Mouse (Mus musculus) retina, postnatal 1 day (tissue): ENCODE data around the gene Cacna1c.
A peak's percentile ranks its signal among the peaks of the same experiment; 100 is the strongest.
"Not testable (repeated sequence)": the region's sequence is repeated elsewhere in the genome, so short reads cannot be mapped to it uniquely, and the experiment has no call there.

Experiments
- DNase-seq: peaks from one replicate; pipeline ENCODE4 v3.0.0-alpha.2; 2012

Cacna1c gene

GRCm38 (mm10) chr6:119206006-119206405 lies 9.8 kb upstream of the Cacna1c start:
- not testable (repeated sequence) for DNase-seq

DNA sequence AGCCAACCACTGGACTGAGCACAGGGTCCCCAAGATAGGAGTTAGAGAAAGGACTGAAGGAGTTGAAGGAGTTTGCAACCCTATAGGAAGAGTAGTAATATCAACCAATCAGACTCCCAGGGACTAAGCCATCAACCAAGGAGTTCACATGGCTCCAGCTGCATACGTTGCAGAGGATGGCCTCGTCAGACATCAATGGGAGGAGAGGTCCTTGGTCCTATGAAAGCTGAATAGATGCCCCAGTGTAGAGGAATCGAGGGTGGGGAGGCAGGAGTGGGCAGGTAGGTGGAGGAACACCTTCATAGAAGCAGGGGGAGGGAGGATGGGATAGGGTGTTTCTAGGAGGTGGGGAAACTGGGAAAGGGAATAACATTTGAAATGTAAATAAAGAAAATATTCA lies 8.7 kb upstream of the Cacna1c start:
- DNase-seq, result no peak

GRCm38 (mm10) chr6:119204286-119204685 lies 8.1 kb upstream of the Cacna1c start:
- DNase-seq, result no peak

- no peak for DNase-seq
These were observed 5.4 kb upstream of the Cacna1c start for GRCm38 (mm10) chr6:119201575-119201974.

- no peak for DNase-seq
These were observed 4.1 kb upstream of the Cacna1c start for GRCm38 (mm10) chr6:119200362-119200761.

- no peak for DNase-seq
These were observed 3.2 kb upstream of the Cacna1c start for GRCm38 (mm10) chr6:119199274-119199879.

DNA sequence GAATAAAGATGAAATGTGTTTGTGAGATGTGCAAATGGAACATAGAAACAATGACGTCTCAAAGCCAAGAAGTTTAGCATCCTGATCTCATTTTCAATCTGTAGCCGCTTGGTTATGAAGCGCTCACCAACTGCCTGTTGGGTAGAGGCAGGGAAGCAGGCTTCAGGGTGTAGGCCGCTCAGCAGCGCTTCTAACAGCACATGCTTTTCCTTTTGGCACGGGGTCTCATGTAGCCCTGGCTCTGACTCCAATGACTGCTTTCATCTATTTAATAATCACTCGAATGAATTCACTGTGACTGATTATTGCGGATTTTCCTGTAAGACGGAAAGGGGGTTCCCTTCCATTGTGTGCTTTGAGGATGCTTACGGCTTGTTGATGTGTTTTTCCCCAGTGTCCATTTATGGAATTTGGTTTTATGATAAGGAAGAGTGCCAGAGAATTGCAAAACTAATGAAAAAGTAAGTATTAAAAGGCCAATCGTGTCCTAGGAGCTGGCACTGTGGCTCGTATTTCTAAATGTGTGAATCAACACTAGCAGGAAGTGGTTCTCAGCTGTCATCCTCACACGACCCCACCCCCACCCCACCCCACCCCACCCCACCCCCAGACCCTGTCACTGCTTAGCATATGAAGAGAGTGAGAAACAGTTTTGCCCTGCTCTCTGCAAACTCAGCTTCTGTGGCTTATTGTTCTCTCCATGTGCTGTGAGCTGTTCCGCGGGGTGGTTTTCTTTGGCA lies 2.5 kb upstream of the Cacna1c start:
- DNase-seq, result no peak

DNA sequence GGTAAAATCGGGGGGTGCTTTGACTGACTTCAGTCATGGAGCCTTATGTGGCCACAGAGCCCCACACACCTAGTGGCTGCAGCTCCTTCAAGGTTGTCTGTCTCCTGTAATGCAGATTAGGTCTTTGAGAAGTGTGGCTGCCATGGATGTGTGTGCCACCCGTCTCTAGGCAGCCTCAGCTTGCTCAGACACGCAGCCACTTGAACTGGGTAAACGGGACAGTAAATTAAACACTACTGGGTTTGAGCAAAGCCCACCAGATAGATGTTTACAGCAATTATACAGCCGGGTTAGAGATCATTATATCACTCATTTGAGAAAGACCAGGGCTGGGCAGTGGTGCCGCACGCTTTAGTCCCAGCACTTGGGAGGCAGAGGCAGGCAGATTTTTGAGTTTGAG lies 1.6 kb downstream of the Cacna1c start:
- no peak for DNase-seq

- no peak for DNase-seq
These were observed 2.1 kb downstream of the Cacna1c start for GRCm38 (mm10) chr6:119194161-119194560.

- no peak for DNase-seq
These were observed 2.6 kb downstream of the Cacna1c start for GRCm38 (mm10) chr6:119193571-119194154.

DNA sequence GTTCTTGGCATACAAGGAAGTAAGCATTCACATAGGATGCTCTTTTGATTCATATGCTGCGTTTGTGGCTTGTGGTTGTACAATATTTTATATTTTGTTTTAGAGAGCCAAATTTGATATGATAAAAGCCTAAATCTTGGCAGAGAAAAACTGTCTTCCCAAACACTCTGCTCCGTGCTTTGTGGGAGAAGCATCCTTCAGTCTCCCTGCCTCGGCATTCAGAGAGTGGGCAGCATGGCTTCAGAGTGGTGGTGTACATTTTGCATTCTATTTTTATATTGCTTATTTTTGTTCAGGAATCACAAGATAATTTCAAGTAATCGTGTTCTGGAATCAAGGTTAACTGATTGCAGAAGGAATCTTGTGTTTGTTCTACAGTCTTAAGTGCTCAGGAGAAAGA lies 4.7 kb downstream of the Cacna1c start:
- no peak for DNase-seq

DNA sequence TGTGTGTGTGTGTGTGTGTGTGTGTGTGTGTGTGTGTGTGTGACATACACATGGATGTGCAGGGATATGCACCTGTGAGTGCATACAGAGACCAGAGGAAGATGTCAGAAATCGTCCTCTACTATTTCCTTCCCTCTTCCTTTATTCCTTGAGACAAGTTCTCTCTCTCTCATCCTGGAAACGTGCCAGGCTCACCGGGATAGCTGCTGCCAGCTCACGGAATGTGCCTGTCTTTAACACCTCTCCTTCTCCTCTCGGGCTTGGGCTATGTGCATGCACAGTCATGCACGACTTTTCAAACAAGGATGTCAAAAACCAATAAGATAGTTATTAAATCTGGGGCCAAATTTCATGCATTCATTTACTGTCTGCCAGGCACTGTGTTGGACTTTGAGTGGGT lies 8.6 kb downstream of the Cacna1c start:
- no peak for DNase-seq

DNA sequence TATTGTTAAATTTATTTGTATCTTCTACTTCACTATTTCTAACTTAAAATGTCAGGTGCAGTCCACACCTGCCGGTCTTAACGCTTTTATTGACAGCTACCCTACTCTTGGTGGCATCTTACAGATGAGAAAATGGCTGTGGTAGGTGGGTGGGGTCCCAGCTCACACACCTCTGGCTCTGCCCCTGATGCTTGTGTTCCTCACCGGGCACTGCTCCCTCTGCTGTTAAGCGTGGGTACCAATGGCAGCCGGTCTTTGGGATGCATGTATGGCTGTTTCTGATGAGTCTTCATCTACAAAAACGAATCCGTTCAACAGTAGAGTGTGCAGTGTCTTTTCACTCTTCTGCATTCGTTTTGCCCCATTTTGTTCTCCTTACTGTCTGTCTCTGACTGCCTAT lies 9.6 kb downstream of the Cacna1c start:
- DNase-seq, result peak; percentile 27

DNA sequence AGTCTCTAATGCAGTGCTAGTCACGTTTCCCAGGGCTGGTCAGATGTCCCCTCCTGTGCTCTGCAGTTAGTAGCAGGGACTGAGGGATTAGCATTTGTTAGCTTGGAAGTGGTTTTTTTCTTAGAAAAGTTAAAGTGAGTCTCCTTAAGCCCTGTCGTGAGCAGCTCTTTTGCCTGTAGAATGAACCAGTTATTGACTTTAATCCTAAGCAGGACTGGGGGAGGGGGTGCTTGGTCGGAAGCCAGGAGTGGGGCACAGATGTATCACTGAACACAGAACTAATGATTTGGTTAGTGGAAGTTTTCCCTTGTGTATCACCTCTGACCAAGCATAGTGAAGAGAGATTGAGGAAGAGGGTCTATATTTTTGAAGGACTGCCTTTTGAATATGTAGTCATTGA lies 12.4 kb downstream of the Cacna1c start:
- no peak for DNase-seq

- DNase-seq, result no peak
These were observed 14.0 kb downstream of the Cacna1c start for GRCm38 (mm10) chr6:119182211-119182610.

GRCm38 (mm10) chr6:119180188-119180587 lies 16.0 kb downstream of the Cacna1c start:
- DNase-seq, result no peak

GRCm38 (mm10) chr6:119177101-119177500 lies 19.1 kb downstream of the Cacna1c start:
- DNase-seq, result no peak

DNA sequence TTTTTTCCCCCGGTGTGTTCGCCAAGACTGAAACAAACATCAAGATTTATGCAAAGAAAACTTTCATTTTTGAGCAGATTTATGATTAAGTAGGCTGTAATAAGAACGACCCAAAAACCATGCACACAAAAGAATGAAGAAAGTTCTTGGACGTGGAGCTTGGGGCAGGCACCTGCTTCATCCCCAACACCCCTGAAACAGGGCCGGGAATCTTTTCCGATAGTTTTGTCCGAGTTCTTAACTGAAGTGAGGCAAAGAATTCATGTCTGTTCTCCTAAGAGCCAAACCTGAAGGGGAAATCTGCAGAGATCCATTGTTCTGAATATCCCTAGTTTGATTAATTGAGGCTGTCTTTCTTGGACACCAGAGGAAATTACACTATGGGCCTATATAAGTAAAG lies 20.1 kb downstream of the Cacna1c start:
- DNase-seq, result no peak

GRCm38 (mm10) chr6:119175078-119175853 lies 21.0 kb downstream of the Cacna1c start, which contains the start of gene Dcp1b:
Gene Dcp1b, plus strand, starts transcription at chr6:119175253.
- peak; percentile 96 for DNase-seq

DNA sequence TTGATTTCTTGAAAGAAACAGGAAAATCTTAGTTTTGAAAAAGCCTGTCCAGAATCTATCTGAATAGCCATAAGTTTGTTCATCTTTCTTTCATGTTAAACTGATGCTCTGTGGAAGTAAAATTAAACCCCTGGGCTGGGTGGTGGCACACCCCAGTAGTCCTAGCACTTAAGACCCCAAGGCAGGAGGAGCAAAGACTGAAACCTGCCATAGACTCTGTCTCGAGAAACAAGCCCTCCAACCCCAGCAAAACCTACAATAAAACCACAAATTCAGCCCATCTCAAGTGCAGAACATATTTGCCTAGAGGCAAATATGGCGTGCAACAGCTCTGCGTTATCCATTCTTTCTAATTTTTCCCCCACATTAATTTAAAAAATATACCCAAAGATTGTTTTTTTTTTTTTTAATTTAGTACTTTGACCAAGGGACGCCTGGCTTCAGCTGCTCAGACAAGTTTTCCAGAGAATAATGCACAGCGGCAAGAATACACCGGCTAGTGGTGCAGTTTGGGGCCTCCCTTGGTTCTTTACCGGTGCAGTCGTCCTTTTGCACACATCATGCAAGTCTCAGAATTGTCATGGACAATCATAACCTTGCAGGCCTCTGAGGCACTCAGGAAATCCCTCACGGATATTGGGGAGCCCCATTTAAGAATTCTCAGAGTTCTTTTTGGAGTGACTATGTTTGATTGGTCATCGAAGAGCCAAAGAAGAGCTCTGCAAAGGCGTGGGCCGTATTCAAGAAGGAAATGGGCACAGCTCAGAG lies 21.7 kb downstream of the Cacna1c start:
- no peak for DNase-seq

DNA sequence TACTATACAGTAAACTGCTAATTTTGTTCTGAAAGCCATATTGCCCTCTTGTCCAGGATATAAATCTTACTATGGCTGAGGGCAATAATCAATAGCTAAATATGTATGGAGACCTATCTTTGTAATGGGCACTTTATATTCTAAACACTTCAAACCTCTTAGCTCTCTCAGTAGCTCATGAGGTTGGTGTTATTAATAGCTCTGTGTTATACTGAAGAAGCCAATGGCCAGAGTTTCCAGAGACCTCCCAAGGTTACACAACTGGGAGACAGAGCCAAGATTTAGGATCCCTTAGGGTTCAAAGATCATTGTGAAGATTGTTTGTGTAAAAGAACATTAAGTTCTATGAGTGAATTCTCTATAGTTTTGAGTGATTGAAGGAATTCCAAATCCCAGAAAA lies 30.5 kb downstream of the Cacna1c start:
- no peak for DNase-seq

GRCm38 (mm10) chr6:119145109-119145508 lies 51.1 kb downstream of the Cacna1c start:
- no peak for DNase-seq

DNA sequence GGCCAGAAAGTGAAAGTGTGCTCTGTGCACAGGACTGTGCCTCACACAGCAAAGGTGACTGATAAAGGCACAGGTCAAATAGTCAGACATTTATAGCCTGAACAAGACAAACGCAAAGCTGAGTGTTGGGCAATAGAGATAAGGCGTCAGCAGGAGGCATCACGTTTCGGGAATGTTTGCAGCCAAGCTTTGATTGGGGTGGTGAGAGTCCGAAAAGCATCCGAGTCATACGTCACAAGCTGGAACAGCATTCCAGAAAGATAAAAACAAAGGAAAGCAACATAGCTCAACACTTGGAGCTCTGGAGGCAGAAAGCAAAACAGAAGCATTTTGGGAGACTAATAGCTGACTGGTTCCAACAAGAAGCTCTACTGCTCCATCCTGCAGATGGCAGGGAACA lies 56.7 kb downstream of the Cacna1c start:
- no peak for DNase-seq
